Mouse (Mus musculus) liver, embryonic 12.5 days (tissue): ENCODE measurements around the gene Gsdma2. TPM values are rescaled to one million over a fixed set of nuclear protein-coding genes. Genes with fewer than 3 reads are reported as not detected.
"Not testable (repeated sequence)": the region's sequence is repeated elsewhere in the genome, so short reads cannot be mapped to it uniquely, and the experiment has no call there.

Experiments
- ATAC-seq: fragments of 200-750 bp; cut with Nextera tagmentation; 2 replicates; pipeline ENCODE4 v1.8.0; 2017; ENCODE audit warnings: moderate number of reproducible peaks, mild to moderate bottlenecking, moderate library complexity
- H3K27ac ChIP-seq: fragments of 300-500 bp; sonication (generic); 2 replicates; pipeline ENCODE4 v1.5.1; 2016; ENCODE audit warnings: mild to moderate bottlenecking
- H3K27me3 ChIP-seq: fragments of 300-500 bp; sonication (generic); replicated peaks from 2 replicates; pipeline ENCODE4 v1.6.1; 2016; ENCODE audit warnings: mild to moderate bottlenecking, moderate library complexity
- H3K36me3 ChIP-seq: fragments of 300-500 bp; sonication (generic); 2 replicates; pipeline ENCODE4 v1.6.1; 2016; ENCODE audit warnings: mild to moderate bottlenecking, moderate library complexity
- H3K4me1 ChIP-seq: fragments of 300-500 bp; sonication (generic); 2 replicates; pipeline ENCODE4 v1.6.1; 2016
- H3K4me2 ChIP-seq: fragments of 300-500 bp; sonication (generic); 2 replicates; pipeline ENCODE4 v1.6.1; 2016; ENCODE audit warnings: mild to moderate bottlenecking, moderate library complexity
- H3K4me3 ChIP-seq: fragments of 300-500 bp; sonication (generic); 2 replicates; pipeline ENCODE4 v1.5.1; 2016; ENCODE audit warnings: mild to moderate bottlenecking, moderate library complexity
- H3K9ac ChIP-seq: fragments of 300-500 bp; sonication (generic); 2 replicates; pipeline ENCODE4 v1.6.1; 2016; ENCODE audit warnings: mild to moderate bottlenecking, moderate library complexity
- H3K9me3 ChIP-seq: fragments of 300-500 bp; sonication (generic); replicated peaks from 2 replicates; pipeline ENCODE4 v1.6.1; 2016; ENCODE audit warnings: mild to moderate bottlenecking, moderate library complexity
- WGBS: fragments of 180-500 bp; shearing (Covaris S2); methylation state at CpG from one replicate; pipeline ENCODE4 v1.1.7; 2016; ENCODE audit not compliant: insufficient replicate concordance; 5-methylcytosine and 5-hydroxymethylcytosine counted together
- polyA plus RNA-seq: library from polyadenylated mRNA; unstranded; fragments of >200 nt; fragmentation: Nextera tagmentation; extraction: Ambion mirVana; gene quantifications from 2 replicates; pipeline ENCODE4 v1.2.1, GENCODE M21; 2016

The Gsdma2 gene
- polyA plus RNA-seq, result not detected in 2 replicates

DNA sequence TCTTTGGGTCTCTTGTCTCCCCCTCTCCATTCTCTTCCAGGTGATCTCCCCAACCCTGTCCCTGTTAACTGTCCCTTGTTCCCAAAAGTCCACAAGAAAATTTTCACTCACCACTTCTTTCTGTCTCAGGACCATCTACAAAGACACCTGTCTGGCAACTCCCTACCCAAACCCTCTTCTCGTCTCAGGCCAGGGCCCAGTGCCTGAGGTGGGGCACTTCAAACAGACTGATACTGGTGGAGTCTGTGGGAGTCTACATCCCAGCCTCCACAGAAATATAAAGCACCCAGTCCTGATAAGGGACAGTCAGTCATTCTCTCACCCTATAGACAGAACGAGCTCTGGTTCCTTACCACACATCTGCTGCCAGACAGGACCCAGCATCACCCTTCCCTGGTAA, at the start of gene Gsdma2:
Gene Gsdma2 (plus strand): TSS at position 301 of the 400 bp plus-strand sequence.
- Histone ChIP-seq H3K27me3 (peaks cover 40% of the 10 kb centered on the region), H3K4me2 (no peak within 1 kb of the TSS), H3K36me3 (no peaks in the 10 kb centered on the region), H3K27ac (no peak within 1 kb of the TSS), H3K9me3 (no peaks in the 10 kb centered on the region), H3K4me1 (no peaks in the 10 kb centered on the region), H3K9ac (no peak within 1 kb of the TSS), H3K4me3 (no peak within 1 kb of the TSS)
- no peak for ATAC-seq
- WGBS, result 27% methylated on average over 2 of the region's 2 CpGs

DNA sequence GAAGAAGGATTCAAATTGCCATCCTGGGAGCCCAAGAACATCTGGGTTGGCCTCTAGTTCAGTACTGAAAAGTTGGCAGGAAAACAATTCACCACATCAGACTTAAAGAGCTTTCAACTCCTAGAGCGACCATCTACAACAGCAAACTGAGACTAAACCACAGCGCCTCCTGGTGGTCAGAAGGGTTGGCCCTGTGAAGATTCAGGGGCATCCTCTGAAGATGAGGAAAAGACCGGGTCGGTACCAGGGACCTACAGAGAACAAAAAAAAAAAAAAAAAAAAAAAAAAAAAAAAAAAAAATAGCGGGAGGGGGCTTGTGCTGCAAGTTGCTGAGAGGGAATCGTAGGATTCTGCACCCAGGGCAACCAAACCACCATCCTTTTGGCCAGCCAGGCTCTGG, 49.2 kb upstream of the Gsdma2 start:
- no peak overlapping the region for H3K4me3 ChIP-seq
- no peak overlapping the region for H3K9ac ChIP-seq
- H3K27me3 ChIP-seq, result peaks cover 65% of the 10 kb centered on the region
- H3K9me3 ChIP-seq, result no peaks in the 10 kb centered on the region
- peak; percentile 72 for ATAC-seq
- H3K4me1 ChIP-seq, result peaks cover 23% of the 10 kb centered on the region
- 17% methylated on average over 6 of the region's 6 CpGs for WGBS
- H3K36me3 ChIP-seq, result no peaks in the 10 kb centered on the region
- H3K27ac ChIP-seq, result no peak overlapping the region
- no peak overlapping the region for H3K4me2 ChIP-seq

DNA sequence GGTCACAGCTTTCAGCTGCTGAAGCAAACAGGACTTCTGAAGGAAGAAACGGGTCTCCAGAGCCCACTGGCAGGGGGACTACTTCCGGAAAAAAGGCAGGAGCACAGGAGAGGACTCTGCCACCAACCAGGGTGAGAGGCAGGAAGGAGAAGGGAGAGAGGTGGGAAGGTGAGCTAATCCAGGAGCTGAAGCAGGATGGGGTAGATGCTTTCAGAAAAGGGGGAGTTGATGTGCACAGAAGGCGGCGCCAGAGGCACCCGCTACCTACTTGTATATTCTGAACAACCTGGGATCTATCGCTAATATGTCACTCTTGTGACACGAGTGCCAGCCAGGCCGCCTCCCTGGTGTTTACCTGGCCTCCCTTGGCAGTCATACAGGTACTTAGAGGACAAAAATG, 48.6 kb upstream of the Gsdma2 start, which contains the start of gene Lrrc3c:
Gene Lrrc3c (plus strand): TSS at position 301 of the 400 bp plus-strand sequence.
- Histone ChIP-seq H3K4me1 (peaks cover 18% of the 10 kb centered on the region), H3K9ac (no peak within 1 kb of the TSS), H3K4me3 (no peak within 1 kb of the TSS), H3K27ac (no peak within 1 kb of the TSS), H3K9me3 (no peaks in the 10 kb centered on the region), H3K27me3 (peaks cover 66% of the 10 kb centered on the region), H3K4me2 (no peak within 1 kb of the TSS), H3K36me3 (no peaks in the 10 kb centered on the region)
- WGBS, result 74% methylated on average over 8 of the region's 8 CpGs
- no peak for ATAC-seq

DNA sequence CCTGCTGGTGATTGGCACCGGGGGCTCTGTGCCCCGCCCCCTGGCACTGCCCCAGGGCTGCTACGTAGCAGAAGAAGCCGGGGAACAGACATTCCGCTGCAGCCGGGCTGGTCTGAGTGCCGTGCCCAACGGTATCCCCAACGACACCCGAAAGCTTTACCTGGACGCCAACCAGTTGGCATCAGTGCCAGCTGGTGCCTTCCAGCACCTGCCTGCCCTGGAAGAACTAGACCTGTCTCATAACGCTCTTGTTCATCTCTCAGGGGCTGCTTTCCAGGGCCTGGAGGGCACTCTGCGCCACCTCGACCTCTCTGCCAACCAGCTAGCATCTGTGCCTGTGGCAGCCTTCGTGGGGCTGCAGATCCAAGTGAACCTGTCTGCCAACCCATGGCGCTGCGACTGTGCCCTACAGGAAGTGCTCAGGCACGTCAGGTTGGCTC, 47.7 kb upstream of the Gsdma2 start:
- no peaks in the 10 kb centered on the region for H3K36me3 ChIP-seq
- H3K4me2 ChIP-seq, result no peak overlapping the region
- H3K27ac ChIP-seq, result no peak overlapping the region
- no peak for ATAC-seq
- H3K4me3 ChIP-seq, result no peak overlapping the region
- peaks cover 13% of the 10 kb centered on the region for H3K4me1 ChIP-seq
- peaks cover 72% of the 10 kb centered on the region for H3K27me3 ChIP-seq
- no peaks in the 10 kb centered on the region for H3K9me3 ChIP-seq
- no peak overlapping the region for H3K9ac ChIP-seq
- 53% methylated on average over 18 of the region's 18 CpGs for WGBS

DNA sequence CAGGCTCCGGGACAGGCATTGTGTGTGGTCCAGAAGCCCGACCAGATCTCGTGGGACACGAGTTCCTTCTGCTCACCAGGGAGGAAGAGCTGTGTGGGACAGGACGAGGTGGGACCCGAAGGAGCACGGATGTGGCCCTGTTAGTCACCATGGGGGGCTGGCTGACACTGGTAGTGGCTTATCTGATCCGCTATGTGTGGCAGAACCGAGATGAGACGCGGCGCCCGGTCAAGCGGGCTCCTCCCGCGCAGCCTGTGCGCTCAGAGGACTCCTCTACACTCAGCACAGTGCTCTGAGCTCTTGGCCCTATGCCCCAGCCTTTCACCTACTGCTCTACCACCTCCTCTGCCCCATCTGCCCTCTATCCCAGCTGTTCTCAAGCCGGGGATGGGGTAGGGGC, 47.3 kb upstream of the Gsdma2 start:
- Histone ChIP-seq H3K9me3 (no peaks in the 10 kb centered on the region), H3K4me2 (no peak overlapping the region), H3K27me3 (peaks cover 68% of the 10 kb centered on the region), H3K9ac (no peak overlapping the region), H3K4me1 (peaks cover 13% of the 10 kb centered on the region), H3K4me3 (no peak overlapping the region), H3K27ac (no peak overlapping the region), H3K36me3 (no peaks in the 10 kb centered on the region)
- no peak for ATAC-seq
- WGBS, result 10% methylated on average over 13 of the region's 18 CpGs

DNA sequence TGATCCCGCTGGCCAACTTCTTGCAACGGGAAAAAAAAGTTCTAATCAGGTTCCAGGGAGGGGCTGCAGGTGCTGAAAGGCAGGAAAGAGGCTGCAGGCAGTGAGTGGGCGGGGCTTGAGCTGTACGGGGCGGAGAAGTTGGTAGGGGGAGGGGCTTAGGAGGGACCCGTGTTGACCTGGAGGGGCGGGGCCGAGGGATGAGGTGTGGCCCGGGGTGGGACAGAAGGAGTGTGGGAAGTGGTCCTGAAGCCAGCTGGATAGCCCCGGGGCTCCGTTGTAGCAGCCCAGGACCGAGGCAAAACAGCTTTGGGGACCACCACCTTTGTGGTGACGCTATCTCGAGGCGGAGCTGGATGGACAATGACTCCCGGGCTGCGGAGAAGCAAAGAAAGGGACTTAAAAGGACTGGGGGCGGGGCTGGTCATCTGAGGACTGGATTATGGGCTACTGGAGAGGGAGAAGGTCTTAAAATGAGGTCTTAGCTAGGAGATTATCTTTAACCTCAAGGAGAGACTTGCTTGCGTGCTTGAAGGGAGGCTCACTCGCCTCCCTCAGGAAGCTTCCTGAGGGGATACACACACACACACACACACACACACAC, 44.4 kb upstream of the Gsdma2 start:
- no peak overlapping the region for H3K27ac ChIP-seq
- H3K4me3 ChIP-seq, result peak overlapping the region; percentile 31
- H3K27me3 ChIP-seq, result peaks cover 75% of the 10 kb centered on the region
- H3K9ac ChIP-seq, result no peak overlapping the region; the same call in 1 of the 2 replicates
- H3K9me3 ChIP-seq, result no peaks in the 10 kb centered on the region
- H3K36me3 ChIP-seq, result no peaks in the 10 kb centered on the region
- under 1% methylated on average over 20 of the region's 20 CpGs for WGBS
- ATAC-seq, result peak; percentile 63
- peak overlapping the region; percentile 65 for H3K4me2 ChIP-seq
- peaks cover 10% of the 10 kb centered on the region for H3K4me1 ChIP-seq

DNA sequence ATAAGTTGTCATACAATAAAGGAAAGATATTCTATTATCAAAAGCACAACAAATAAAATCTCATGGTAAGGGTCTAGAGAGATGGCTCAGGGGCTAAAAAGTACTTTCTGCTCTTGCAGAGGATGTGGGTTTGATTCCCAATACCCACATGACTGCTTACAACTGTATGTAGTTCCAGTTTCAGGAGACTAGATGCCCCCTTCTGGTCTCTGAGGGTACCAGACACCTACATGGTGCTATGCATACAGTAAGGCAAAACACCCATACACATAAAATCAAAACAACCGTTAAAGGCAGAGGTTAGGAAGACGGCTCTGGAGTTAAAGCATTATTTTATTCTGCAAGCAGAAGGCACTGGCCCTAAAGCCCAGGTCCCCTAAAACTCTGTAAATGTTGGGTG, 42.6 kb upstream of the Gsdma2 start:
- Histone ChIP-seq H3K27me3 (peaks cover 74% of the 10 kb centered on the region), H3K4me3 (no peak overlapping the region), H3K36me3 (no peaks in the 10 kb centered on the region), H3K9me3 (no peaks in the 10 kb centered on the region), H3K4me1 (peaks cover 10% of the 10 kb centered on the region), H3K27ac (no peak overlapping the region), H3K9ac (no peak overlapping the region), H3K4me2 (no peak overlapping the region)
- WGBS, result 65% methylated on average over 2 of the region's 2 CpGs
- no peak for ATAC-seq

DNA sequence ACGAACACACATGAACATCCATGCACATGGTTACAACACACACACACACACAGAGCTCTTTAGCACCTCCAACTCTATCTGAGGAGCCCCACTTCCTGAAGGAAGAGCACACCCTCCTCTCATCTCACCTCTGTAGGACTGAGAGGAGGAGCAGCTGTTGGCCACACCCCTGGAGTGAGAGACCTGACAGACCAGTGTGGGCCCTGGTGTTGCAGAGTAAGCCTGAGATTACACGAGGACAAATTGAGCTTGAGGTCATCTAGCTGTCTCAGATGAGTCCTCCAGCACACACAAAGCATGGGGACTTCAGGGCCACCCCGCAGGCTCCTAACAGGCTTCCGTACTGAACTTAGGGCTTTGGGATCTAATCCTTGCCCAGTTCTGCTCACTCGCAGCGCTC, 41.6 kb upstream of the Gsdma2 start:
- WGBS, result 53% methylated on average over 6 of the region's 6 CpGs
- H3K27me3 ChIP-seq, result peaks cover 74% of the 10 kb centered on the region
- H3K4me1 ChIP-seq, H3K36me3 ChIP-seq, H3K27ac ChIP-seq, ATAC-seq, H3K4me2 ChIP-seq, H3K9me3 ChIP-seq, H3K9ac ChIP-seq, H3K4me3 ChIP-seq: not testable (repeated sequence)

DNA sequence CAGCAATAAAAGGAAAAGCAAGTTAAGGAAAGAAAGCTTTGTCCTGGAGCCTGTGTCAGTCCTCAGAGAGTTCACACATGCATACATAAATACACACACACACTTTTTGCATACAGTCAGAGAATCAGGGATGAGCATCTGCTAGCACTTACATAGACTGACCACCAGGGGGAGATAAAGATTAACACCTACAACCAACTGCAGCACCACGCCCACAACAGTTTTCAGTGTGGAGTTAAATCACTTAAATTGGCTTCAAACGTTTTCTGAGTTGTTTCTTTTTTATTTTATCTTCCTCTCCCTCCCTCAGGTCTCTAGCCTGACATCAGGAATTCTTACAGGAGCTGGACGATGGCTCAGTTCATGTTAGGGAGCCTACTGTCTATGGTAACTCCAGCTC, 39.8 kb upstream of the Gsdma2 start:
- WGBS, result 7% methylated on average over 3 of the region's 3 CpGs
- H3K4me2 ChIP-seq, result no peak overlapping the region
- no peak overlapping the region for H3K9ac ChIP-seq
- no peaks in the 10 kb centered on the region for H3K36me3 ChIP-seq
- no peak for ATAC-seq
- H3K4me3 ChIP-seq, result no peak overlapping the region
- no peak overlapping the region for H3K27ac ChIP-seq
- H3K4me1 ChIP-seq, result peaks cover 8% of the 10 kb centered on the region
- no peaks in the 10 kb centered on the region for H3K9me3 ChIP-seq
- peaks cover 60% of the 10 kb centered on the region for H3K27me3 ChIP-seq

DNA sequence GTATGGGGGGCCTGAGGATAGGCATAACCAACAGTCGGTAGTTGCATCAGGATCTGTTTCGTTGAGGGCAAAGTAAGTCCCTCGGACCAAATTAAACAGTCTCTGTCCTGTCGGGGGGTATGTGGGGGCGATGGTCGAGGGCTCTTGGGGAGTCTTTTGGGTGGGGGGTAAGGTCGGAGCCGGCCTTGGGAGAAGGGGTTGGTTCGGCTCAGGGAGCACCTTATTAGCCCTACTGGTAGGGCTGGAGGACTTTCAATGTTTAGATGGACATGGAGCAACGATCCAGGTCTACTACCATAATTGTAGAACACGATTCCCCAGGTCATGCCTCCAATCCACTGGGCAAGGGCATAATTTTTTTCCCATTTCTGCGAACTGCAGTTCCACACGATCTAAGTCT, 25.8 kb upstream of the Gsdma2 start:
- no peak for ATAC-seq
- Histone ChIP-seq H3K36me3 (no peaks in the 10 kb centered on the region), H3K9me3 (peaks cover 10% of the 10 kb centered on the region; the same call in 1 of the 2 replicates), H3K4me2 (no peak overlapping the region), H3K27me3 (no peaks in the 10 kb centered on the region), H3K4me1 (no peaks in the 10 kb centered on the region), H3K9ac (no peak overlapping the region), H3K27ac (no peak overlapping the region), H3K4me3 (no peak overlapping the region)
- WGBS, result 79% methylated on average over 13 of the region's 13 CpGs

DNA sequence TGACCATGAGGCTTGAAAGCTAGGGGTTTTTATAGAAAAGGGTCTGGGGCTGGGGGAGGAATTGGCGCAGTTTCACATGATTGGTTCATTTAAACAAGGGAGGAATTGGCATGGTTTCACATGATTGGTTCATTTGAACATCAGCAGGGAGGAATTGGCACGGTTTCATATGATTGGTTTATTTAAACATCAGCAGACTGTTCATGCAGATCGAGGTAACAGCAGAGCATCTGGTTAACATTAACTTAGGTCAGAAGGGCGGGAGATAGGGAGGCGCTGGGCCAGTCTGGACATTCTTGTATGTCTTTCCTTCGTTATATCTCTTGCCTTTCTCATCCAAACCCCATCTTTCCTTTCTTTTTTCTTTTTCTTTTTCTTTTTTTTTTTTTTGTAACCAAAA, 22.6 kb upstream of the Gsdma2 start:
- not testable (repeated sequence) for H3K9ac ChIP-seq, ATAC-seq, H3K9me3 ChIP-seq, H3K4me3 ChIP-seq, H3K4me1 ChIP-seq, H3K4me2 ChIP-seq, H3K27me3 ChIP-seq, H3K27ac ChIP-seq, H3K36me3 ChIP-seq
- 73% methylated on average over 6 of the region's 6 CpGs for WGBS

DNA sequence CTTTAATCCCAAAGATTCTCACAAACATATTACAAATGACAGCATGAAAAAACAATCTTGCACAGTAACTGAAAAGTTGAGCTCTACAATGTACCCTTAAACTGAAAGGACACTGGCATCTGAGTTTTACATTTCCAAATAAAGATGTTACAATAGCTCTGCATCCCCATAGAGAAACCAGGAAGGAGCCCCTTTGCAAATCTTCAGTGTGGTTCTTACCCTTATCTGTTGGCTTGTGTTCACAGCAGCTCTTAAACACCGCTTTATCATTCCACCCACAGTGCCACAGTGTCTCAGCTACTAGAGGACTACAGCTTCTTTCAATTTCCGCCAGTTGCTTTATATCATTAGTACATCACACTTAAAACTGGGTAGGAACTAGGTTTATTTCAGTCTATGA, 22.2 kb upstream of the Gsdma2 start:
- H3K9ac ChIP-seq, H3K4me3 ChIP-seq, H3K4me2 ChIP-seq, H3K4me1 ChIP-seq, H3K9me3 ChIP-seq, H3K27me3 ChIP-seq, H3K27ac ChIP-seq, H3K36me3 ChIP-seq, ATAC-seq: not testable (repeated sequence)
- WGBS, result 67% methylated on average over 2 of the region's 2 CpGs
